Mouse (Mus musculus): ENCODE results near the gene Clec3b.

Gene Clec3b

DNA sequence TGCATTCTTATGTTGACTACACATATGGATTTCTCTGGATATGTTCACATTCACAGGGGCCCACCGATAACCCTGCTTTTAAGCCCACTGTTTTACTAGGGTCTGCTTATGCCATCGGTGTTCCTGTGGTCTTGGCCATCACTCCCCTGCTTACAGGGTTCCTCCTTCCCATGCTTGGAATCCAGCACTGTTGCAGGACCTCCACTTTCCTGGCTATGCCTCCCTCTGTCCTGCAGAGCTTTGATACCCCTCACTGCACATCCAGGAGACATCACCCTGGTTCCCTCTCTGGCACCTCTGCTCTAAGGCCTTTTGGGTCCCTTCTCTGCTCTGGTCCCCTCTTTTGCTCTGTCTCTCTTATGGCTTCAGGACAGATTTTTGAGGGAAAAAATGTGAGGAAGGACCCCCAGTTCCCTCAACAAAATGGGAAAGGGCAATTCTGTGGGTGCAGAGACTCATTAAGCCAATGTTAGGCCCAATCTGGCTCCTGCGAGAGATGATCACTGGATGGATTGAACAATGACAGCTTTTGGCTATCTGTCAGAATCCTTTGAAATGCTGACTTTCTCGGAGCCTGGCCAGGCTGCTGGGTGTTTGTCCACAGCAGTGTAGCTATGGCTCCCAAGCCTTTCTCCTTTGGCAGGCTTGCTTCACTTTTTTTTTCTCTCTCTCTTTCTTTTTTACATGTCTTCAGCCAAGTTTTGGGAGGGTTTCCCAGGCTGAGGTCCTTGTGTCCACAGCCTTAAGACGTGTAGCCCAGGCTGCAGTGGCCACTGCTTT is at the start of gene Clec3b:
TSS of gene Clec3b (plus strand) at position 706 of the 780 bp plus-strand sequence.
- no peak for DNase-seq (ENCODE audit: low spot score)

- DNase-seq (ENCODE audit: low spot score), result no peak
Observed at GRCm38 (mm10) chr9:123103425-123103824, 47.3 kb upstream of the Clec3b start.

DNA sequence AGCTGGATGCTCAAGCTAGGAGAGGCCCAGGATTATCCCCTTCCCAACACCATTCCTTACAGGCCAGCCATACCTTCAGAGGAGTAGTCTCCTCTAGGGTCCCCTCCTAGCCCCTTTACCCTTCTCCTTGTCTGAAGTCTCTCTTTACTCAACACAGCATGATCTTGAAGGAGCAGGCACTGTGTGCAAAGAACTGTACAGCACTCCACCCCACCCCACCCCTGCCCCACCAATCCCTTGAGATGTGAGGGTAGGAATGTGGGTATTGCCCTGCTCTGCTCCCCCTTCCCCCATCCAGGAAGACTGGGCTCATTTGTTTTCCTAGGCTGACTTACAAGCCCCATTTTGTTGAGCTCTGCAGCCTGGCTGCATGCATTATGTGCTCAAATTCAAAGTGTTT is 46.4 kb upstream of the Clec3b start:
- DNase-seq (ENCODE audit: low spot score), result no peak

- DNase-seq (ENCODE audit: low spot score), result no peak
Observed at GRCm38 (mm10) chr9:123107186-123107585, 43.6 kb upstream of the Clec3b start.

- DNase-seq (ENCODE audit: low spot score), result no peak
Observed at GRCm38 (mm10) chr9:123109188-123109587, 41.6 kb upstream of the Clec3b start.

GRCm38 (mm10) chr9:123111751-123112221 is 39.0 kb upstream of the Clec3b start:
- DNase-seq (ENCODE audit: low spot score), result peak; percentile 76

DNA sequence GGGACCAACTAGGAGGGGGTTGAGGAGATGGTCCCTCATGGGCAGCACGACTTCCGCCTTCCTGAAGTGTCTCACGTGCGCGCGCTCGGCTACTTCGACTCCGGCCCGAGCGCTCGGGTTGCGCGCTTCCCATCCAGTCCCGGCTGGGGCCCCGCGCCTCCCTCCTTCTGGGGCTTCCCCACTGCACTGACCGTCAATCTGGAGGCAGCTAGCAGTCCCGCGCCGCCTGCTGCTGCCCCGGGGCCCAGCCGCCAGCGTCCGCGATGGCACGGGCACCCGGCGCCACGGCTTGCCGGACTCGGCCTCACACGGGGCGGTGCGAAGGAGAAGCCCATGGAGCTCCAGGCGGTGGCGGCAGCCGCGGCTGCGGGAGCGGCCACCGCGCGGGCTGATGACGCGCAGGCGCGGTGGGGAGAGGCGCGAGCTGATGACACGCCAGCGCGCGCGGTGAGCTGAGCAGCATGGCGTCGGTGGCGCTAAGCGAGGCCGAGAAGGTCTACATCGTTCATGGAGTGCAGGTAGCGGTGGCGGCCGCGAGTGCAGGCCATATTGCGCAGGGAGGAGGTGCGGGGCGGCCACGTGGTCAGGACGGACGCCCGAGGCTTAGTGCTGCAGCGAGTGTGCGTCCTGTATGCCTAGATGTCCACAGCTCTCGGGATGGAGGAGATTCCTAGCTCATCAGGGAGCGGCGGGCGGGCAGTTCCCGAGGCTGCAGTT is 37.8 kb upstream of the Clec3b start, which contains the start of the genes Zdhhc3 and Exosc7:
TSS of gene Zdhhc3 (minus strand) at position 401 of the 717 bp plus-strand sequence.
TSS of gene Exosc7 (plus strand) at position 411 of the 717 bp plus-strand sequence.
- DNase-seq (ENCODE audit: low spot score), result peak; percentile 89

GRCm38 (mm10) chr9:123113931-123114330 is 36.8 kb upstream of the Clec3b start:
- DNase-seq (ENCODE audit: low spot score), result no peak

DNA sequence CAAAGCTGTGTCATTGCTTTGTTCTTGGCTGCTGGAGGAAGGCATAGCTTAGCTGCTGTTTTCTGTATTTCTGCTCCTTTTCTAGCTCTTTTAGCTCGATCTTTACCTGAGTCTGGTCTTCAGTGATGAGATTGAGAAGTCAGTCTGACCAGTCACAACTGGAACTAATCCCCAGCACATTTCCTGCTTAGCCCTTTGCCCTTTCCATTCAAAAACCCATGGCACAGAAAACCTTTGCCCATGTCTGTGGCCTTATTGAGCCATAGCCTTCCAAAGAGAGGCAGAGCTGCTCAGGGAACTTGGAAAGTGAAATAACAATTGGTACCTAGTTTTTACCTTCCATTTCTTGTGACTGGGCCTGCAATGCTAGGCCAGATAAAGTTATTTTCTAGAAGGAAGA is 35.2 kb upstream of the Clec3b start:
- DNase-seq (ENCODE audit: low spot score), result no peak

GRCm38 (mm10) chr9:123123017-123123416 is 27.7 kb upstream of the Clec3b start:
- no peak for DNase-seq (ENCODE audit: low spot score)

DNA sequence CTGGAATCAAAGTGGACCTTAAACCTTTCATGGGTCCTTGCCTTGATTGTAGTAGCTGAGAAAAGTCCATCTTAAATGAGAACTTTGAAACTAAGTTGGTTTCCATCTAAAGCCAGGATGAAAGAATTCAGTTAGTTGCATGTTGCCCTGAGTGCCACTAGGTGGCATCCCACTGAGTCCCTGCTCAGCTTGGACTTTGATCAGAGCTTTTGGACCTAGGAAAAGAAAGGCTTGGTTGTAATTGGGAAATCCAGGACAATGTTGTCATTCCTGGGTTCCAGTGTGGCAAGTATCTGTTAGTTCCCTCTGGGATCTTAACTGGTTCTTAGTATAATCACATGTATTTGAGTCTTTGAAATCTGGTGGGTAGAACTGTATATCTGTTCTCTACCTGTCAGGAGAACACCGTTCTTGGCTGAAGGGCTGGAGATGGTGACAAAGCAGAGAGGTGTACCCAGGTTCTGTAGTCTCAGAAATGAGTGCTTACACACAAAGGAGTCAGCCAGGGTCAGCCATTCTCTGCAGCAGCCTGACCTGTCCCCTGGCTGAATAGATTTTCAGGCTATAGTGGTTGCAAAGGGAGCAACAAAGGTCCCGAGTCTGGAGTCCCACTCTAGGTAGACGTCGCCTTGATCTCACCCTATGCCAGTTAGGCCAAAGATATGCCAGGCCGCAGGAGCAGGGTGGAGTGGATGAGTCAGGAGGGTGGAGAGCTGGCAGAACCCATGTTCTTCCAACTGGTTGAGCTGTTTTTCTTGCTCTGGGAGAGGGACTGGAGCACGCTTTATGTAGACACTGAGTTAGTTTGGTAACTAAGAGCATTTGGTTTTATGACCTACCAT is 27.0 kb upstream of the Clec3b start:
- DNase-seq (ENCODE audit: low spot score), result peak; percentile 26

- no peak for DNase-seq (ENCODE audit: low spot score)
Observed at GRCm38 (mm10) chr9:123124413-123124981, 26.2 kb upstream of the Clec3b start.

- no peak for DNase-seq (ENCODE audit: low spot score)
Observed at GRCm38 (mm10) chr9:123127663-123128062, 23.1 kb upstream of the Clec3b start.

DNA sequence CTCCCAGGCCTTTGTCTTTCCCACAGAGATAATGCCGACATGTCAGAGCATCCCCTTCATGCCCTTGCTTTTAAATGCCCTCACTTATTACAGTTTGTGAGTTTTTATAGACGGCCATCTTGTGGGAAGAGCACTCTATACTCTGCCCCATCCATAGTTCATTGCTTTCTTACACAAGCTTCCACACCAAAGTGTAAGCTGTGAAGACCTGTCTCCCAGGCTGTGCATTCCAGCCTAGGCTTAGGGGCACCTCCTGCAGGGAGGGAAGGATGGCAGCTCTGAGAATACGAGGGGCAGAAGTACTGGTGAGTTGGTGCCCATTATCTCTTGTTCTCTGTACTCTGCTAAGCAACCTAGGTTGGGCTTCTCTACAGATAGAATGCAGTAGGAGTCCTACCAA is 17.8 kb upstream of the Clec3b start:
- DNase-seq (ENCODE audit: low spot score), result no peak

GRCm38 (mm10) chr9:123136953-123137682 is 13.6 kb upstream of the Clec3b start:
- no peak for DNase-seq (ENCODE audit: low spot score)

- DNase-seq (ENCODE audit: low spot score), result no peak
Observed at GRCm38 (mm10) chr9:123138891-123139474, 11.8 kb upstream of the Clec3b start.

DNA sequence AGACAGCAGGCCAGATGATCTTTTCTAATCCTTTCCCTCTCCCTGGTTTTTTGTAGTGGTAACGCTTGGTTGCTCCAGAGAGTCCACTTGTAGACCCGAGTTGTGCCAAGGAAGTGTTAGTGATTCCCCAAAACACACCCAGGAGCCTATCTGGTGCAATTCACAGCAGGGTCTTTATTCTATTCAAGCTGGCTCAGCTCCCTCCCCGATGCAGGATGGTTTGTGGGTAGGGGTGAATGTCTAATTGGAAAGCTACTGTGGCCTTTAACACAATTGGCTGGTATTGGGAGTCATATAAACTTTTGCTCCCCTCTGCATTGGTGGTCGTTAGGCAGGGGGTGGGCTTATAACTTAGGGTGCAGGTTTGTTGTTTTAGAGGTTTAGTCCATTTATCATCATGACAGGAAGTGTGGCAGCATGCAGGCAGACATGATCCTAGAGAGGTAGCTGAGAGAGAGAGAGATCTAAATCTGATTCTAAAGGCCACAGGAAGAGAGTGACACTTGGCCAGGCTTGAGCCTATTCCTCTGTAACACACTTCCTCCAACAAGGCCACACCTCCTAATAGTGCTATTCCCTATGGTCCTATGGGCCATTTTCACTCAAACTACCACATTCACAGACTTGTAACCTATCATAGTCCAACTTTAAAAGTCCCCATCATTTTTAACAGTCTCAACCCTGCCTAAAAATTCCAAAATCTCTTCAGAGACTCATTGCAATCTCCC is 10.7 kb upstream of the Clec3b start:
- no peak for DNase-seq (ENCODE audit: low spot score)

GRCm38 (mm10) chr9:123148430-123148829 is 2.3 kb upstream of the Clec3b start:
- DNase-seq (ENCODE audit: low spot score), result no peak

- no peak for DNase-seq (ENCODE audit: low spot score)
Observed at GRCm38 (mm10) chr9:123151561-123151960, 815 bp downstream of the Clec3b start.

DNA sequence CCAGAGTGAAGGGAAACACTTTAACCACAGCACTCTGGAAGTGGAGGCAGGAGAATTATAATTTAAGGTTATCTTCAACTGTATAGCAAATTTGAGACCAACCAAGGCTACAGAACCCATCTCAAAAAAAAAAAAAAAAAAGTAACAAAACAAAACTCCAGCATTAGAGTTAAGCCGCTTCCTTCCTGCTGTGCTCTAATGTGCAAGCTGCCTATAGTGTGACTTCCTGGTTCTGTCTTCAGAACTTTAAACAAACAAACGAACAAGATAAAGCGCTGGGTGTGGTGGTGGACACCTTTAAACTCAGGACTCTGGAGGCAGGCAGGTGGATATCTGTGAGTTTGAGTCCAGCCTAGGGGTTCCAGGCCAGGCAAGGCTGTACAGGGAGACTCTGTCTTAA is 1.3 kb downstream of the Clec3b start:
- no peak for DNase-seq (ENCODE audit: low spot score)
